Mouse (Mus musculus): Measurements from ENCODE around the gene 4930583I09Rik.

The 4930583I09Rik gene

GRCm38 (mm10) chr17:64835928-64836327, at the start of gene 4930583I09Rik:
Gene 4930583I09Rik (minus strand): TSS chr17:64836071.
- no peak for DNase-seq (ENCODE audit: low read depth)

DNA sequence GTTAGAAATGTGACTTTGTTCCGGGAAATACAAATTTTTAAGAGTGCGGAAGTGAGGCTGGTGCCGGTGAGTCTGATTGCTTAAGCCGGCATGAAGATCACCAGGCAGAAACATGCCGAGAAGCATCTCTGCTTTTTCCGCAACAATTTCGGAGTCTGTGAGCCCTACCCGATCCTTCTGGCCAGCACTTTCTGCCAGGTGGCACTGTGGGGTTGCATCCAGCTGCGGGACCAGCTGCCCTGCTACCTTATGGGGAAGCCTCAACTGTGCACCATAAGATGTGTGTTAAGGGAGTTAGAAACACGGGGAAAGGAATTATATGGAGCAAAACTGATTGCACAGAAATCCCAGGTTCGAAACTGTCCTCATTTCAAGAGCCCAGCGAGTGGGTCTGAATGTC, 40.2 kb upstream of the 4930583I09Rik start:
- no peak for DNase-seq (ENCODE audit: low read depth)

- DNase-seq (ENCODE audit: low read depth): peak; percentile 66
These were observed 37.8 kb upstream of the 4930583I09Rik start for GRCm38 (mm10) chr17:64873651-64874072.

- DNase-seq (ENCODE audit: low read depth): no peak
These were observed 27.9 kb upstream of the 4930583I09Rik start for GRCm38 (mm10) chr17:64863817-64864216.

DNA sequence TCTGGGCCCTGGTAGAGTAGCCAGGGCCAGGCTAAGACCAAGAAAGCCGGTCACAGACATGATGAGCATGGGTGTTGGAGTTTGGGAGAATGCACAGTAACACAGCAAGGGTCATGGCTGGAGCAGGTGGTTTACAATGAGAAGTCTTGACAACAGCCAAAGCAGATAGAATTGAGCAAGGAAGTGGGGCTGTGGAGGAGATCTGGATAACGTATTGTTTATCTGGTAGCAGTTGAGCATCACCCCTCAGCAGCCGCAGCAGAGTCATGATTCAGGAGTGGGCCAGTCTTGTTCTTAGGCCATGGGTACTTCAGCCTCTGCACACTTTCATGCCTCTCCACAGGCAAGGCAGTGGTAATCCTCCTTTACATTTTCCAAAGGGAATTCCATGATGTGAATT, 25.1 kb upstream of the 4930583I09Rik start:
- no peak for DNase-seq (ENCODE audit: low read depth)

- DNase-seq (ENCODE audit: low read depth): peak; percentile 21
These were observed 23.0 kb upstream of the 4930583I09Rik start for GRCm38 (mm10) chr17:64858848-64859247.

GRCm38 (mm10) chr17:64848031-64848430, 12.2 kb upstream of the 4930583I09Rik start:
- no peak for DNase-seq (ENCODE audit: low read depth)

GRCm38 (mm10) chr17:64846654-64847053, 10.8 kb upstream of the 4930583I09Rik start:
- DNase-seq (ENCODE audit: low read depth): no peak

DNA sequence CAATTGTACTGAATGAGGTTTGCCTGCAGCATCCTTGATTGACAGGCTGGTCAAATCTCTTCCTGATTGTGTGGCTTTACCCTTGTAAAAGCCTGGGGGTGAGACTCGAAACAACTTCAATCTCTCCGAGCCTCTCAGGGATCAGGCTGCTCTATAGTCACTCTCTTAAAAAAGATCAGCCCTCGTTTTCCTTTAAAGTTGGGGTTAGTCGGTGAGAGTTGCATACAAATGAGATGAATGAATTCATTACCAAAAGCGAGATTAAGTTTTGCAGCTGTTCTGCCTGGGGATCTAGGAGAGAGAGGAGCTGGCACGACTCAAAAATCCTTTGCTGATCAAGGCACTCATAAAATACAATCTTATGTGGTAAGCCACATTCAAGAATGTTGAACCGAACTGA, 1.0 kb upstream of the 4930583I09Rik start:
- no peak for DNase-seq (ENCODE audit: low read depth)

DNA sequence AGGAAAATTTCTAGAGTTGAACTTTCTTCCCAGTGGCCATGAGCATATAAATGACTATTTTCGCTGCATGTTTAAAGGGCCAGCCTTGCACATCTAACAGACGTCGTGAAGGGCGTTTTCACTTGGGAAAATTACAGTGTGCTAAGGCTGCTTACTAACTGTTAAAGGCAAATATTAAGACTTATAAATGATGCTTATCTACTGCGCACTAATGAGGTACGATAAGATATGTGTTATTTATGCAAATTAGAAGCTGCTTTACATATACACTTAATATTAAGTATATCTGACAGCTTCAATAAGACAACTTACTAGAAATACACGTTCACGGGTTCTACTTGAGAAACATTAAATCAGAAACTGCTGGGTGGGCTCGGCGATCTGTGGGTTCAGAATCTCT, 481 bp upstream of the 4930583I09Rik start:
- no peak for DNase-seq (ENCODE audit: low read depth)

DNA sequence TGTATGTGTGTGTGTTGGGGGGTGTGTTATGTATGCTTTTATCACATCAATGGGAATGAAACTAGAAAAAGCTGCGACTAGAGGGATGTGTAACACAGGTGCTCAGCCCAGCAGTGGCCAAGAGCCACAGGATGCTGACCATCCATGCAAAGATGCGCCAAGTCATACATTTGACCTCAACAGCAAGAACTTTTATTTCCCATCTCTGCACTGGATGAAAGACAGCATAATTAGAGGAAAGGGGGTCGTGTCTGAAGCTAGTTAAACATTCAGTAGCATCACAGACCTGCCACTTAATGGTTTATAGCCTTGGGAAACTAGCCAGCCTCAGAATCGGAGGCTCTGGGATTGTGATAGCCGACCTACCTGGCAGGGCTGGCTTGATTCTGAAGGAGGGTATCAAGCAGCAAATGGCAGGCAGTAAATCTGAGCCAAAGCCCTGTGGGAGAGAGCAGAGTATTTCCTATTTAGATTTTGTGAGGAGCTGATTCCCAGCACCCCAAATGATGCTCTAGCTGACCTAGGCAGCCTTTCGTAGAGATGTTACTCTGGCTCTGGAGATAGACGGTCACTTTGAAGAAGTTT, 1.9 kb downstream of the 4930583I09Rik start:
- DNase-seq (ENCODE audit: low read depth): no peak

DNA sequence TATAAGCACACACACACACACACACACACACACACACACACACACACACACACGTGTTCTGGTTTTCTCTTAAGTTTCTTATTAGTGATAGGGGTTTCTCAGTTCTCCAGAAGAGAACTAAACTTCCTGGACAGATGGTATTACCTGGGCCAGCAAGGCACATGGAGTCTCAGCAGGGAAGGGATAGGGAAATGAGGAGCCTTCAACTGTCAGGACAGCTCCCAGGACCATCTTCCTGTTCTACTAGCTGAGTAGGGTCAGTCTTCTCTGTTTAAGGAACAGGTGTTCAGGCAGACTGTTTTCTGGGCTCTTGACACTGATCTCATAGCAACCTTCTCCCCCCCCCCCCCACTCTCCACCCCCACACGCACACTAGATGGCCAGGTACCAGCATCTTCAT, 2.8 kb downstream of the 4930583I09Rik start:
- DNase-seq (ENCODE audit: low read depth): no peak

DNA sequence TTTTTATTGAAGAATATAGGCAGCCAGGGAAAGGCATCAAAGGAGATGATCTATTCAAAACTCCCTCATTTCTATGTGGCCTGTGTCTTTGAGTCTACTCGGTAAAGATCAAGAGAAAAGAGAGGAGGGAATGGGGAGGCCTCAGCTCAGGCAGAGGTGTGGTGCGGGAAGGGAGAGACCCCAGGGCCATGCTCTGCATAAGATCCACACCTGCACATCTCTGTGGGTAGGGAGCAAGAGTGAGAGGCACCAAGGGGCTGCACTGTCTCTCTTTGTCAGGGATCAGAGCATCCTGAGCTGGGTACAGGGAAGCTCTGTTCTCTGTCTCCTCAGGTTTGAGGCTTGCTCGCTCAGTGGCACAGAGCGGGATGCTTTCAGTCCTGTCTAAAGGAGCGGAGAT, 8.4 kb downstream of the 4930583I09Rik start:
- peak; percentile 4 for DNase-seq (ENCODE audit: low read depth)

- DNase-seq (ENCODE audit: low read depth): peak; percentile 51
These were observed 9.0 kb downstream of the 4930583I09Rik start for GRCm38 (mm10) chr17:64826843-64827242.

- DNase-seq (ENCODE audit: low read depth): no peak
These were observed 13.3 kb downstream of the 4930583I09Rik start for GRCm38 (mm10) chr17:64822561-64822960.

GRCm38 (mm10) chr17:64820841-64821593, 14.9 kb downstream of the 4930583I09Rik start:
- no peak for DNase-seq (ENCODE audit: low read depth)

DNA sequence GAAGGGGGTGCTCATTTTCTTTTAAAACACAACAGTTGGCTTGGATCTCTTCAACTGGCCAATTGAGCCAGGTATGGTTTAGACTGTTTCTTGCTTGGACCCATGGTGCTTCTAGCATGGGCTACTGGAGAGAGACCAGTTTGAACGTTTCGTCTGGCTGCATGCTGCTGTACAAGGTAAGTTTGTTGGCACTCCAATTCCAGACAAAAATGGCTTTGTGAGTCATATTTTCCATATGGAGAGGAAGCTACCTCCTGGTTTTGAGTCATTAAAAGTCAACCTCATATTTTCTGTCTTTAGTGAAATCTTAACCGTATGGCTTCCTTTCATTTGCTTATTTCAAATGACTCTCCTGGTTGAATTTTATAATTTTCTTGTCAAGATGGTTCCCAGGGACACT, 19.6 kb downstream of the 4930583I09Rik start:
- no peak for DNase-seq (ENCODE audit: low read depth)

DNA sequence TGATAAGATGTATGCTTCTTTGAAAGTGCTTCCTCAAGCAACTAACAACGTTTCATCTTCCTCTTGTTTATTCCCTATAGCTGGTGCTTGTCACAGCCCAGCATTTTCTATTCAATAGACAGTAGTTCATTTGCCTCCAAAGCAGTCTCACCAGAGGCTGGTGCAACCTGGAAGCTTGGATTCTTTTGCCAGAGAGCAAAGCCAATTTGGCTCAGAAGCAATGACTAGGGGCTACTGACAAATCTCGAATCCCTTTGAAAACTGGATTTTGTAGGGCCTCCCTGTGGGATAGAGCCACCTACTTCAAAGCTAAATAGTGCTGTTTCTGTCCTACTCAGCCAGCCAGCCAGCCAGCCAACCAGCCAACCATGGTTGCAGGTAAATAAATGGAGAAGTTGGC, 20.1 kb downstream of the 4930583I09Rik start:
- DNase-seq (ENCODE audit: low read depth): no peak

GRCm38 (mm10) chr17:64813568-64813967, 22.3 kb downstream of the 4930583I09Rik start:
- no peak for DNase-seq (ENCODE audit: low read depth)

GRCm38 (mm10) chr17:64806035-64806589, 29.8 kb downstream of the 4930583I09Rik start:
- no peak for DNase-seq (ENCODE audit: low read depth)

DNA sequence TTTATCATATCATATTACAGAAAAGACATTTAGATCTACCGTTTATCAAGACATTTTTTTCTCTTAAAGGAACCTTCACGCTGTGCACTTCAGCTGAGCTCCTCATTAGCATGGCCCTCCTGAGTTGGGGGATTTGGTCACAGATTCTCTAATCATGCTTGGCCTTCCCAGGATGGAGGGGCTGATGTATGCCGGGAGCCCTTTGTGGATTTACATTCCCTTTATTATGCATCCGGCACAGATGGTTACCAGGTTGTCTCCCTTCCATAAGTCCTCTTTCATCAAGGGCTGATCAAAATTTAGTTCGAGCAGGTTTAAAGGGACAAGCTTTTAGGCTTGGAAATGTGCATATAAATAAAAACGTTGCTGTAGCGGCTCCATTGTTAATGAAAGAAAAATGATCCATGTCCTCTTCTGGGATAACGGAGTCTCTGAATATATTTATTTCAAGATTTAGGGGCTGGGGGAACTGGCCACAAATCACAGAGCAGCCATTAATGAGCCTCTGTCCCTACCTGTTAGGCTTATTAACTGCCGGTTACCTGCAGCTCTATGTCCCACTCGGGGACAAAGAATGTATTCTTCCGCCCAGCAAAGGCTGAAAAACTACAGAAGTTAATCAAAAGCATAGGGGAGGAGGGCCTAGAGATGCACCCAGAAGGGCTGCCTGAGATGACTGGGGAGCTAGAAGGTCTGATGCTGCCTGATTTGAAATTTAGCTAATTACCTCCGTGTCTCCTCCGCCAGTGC, 31.3 kb downstream of the 4930583I09Rik start:
- DNase-seq (ENCODE audit: low read depth): no peak

GRCm38 (mm10) chr17:64802956-64803275, 33.0 kb downstream of the 4930583I09Rik start:
- DNase-seq (ENCODE audit: low read depth): no peak
